Mouse (Mus musculus): ENCODE results near the gene Pam16. TPM values are rescaled to one million over a fixed set of nuclear protein-coding genes. Genes with fewer than 3 reads are reported as not detected.
A peak's percentile ranks its signal among the peaks of the same experiment; 100 is the strongest.

Gene Pam16
- 10 to 100 TPM; 71.0 to 77.1 TPM for total RNA-seq (2021)
- long read RNA-seq, transcript Pam16-201 (5 exons, 596 nt), result major isoform, 77 of 81 reads
- long read RNA-seq, partial matches to known transcripts, result 1 of 81 reads
- long read RNA-seq, other reads (novel, unspliced or antisense), result 3 of 81 reads

DNA sequence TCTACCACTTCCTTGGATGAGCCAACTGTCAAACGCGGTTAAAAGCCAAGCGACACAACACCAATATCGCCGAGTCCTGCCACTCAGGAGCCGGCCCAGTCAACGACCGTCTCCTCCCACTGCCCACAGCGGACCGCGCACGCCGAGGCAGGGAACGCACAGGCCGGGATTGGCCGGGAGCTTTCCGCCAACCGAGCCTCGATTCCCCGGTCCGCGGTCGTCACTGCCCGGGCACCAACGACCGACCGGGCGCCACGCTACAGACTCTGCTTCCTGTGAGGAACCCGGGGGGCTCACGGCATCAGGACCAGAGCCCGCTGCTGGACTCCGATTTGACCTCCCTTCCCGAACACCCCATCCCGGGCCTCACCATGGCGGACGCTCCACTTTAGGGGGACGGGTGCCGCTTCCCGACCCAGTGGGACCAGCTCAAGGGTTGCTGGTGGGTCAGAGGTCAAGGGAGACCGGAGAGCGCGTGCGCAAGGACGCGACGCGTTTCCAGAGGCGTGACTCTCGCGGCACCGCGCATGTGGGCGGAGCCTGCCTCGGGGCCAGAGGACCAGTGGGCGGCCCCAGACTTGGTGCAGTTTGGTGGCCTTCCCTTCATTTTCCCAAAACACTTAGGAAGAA is at the start of gene Pam16:
Gene Pam16 (minus strand): TSS at position 508 of the 630 bp plus-strand sequence.
- DNase-seq (ENCODE audit: low spot score in 2 of 2), result peak; percentile 90 to 93

- DNase-seq (ENCODE audit: low spot score in 2 of 2), result no peak
These were observed 49.3 kb upstream of the Pam16 start for GRCm38 (mm10) chr16:4674091-4674490.

DNA sequence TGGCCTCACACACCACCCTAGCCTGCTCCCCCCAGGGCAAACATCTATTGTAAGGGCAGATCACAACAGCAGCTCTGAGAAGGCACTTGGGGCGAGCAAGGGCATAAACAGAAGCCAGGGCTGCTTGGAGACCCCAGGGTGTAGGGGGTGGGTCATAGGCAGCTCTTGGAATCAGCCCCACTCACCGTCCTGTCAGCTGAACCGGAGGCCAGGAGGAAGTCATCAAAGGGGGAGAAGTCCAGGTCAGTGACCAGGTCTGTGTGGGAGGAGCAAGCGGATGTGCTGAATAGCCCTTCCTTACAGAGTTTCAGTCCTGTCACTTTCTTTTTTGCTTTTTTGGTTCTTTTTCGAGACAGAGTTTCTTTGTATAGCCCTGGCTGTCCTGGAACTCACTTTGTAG is 45.5 kb upstream of the Pam16 start:
- no peak for DNase-seq (ENCODE audit: low spot score in 2 of 2)

GRCm38 (mm10) chr16:4667190-4667808 is 42.5 kb upstream of the Pam16 start:
- peak; percentile 93 to 94 for DNase-seq (ENCODE audit: low spot score in 2 of 2)

DNA sequence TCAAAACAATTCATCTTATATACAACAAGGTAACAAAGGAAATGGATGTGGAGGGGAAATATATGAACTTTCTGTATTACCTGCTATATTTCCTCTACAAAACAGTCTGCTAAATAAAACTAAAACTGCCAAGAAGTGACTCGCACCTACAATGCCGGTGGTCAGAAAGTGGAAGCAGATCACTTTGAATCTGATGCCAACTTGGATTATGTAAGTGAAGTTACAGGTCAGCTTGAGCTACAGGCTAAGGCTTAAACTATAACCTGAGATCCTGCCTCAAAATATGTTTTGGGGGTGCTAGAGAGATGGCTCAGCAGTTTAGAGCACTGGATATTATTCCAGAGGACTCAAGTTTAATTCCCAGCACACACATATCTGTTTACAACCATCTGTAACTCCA is 40.9 kb upstream of the Pam16 start:
- no peak for DNase-seq (ENCODE audit: low spot score in 2 of 2)

DNA sequence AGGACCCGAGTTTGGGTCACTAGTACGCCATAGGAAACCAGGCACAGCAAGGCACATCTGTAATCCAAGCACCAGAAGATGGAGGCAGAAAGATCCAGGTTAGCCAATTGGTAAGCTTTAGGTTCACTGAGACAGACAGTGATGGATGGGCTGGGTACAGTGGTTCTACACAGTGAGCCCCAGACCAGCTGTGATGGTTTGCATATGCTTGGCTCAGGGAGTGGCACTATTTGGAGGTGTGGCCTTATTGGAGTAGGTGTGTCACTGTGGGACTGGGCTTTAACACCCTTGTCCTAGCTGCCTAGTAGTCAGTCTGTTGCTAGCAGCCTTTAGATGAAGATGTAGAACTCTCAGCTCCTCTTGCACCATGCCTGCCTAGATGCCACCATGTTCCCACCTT is 39.0 kb upstream of the Pam16 start:
- no peak for DNase-seq (ENCODE audit: low spot score in 2 of 2)

- DNase-seq (ENCODE audit: low spot score in 2 of 2), result no peak
These were observed 36.8 kb upstream of the Pam16 start for GRCm38 (mm10) chr16:4661605-4662004.

DNA sequence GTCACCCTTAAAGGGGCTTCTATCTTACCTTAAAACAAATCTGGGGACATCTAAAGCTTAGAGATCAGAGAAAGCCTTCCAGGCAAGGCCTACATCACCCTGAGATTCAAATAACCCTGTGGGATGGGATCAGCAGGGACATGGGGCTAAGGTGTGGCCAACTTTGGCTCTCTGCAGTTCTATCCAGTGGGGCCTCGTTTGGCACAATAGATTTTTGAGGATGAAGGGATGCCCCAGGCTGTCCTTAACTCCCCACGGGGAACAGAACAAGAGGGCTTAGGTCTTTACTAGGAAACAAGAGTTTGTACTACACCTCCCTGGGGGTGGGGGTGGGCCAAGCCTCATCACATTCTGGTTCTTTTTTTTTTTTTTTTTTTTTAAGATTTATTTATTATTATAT is 34.5 kb upstream of the Pam16 start:
- no peak for DNase-seq (ENCODE audit: low spot score in 2 of 2)

GRCm38 (mm10) chr16:4658781-4659245 is 34.0 kb upstream of the Pam16 start:
- DNase-seq (ENCODE audit: low spot score in 2 of 2), result no peak

- no peak for DNase-seq (ENCODE audit: low spot score in 2 of 2)
These were observed 31.8 kb upstream of the Pam16 start for GRCm38 (mm10) chr16:4656571-4657081.

GRCm38 (mm10) chr16:4655764-4656570 is 31.2 kb upstream of the Pam16 start:
- DNase-seq (ENCODE audit: low spot score in 2 of 2), result no peak

GRCm38 (mm10) chr16:4655251-4655734 is 30.5 kb upstream of the Pam16 start:
- DNase-seq (ENCODE audit: low spot score in 2 of 2), result no peak

- DNase-seq (ENCODE audit: low spot score in 2 of 2), result no peak
These were observed 29.9 kb upstream of the Pam16 start for GRCm38 (mm10) chr16:4654706-4655105.

- DNase-seq (ENCODE audit: low spot score in 2 of 2), result no peak
These were observed 28.1 kb upstream of the Pam16 start for GRCm38 (mm10) chr16:4652707-4653416.

- DNase-seq (ENCODE audit: low spot score in 2 of 2), result no peak
These were observed 26.8 kb upstream of the Pam16 start for GRCm38 (mm10) chr16:4651624-4652023.

- DNase-seq (ENCODE audit: low spot score in 2 of 2), result no peak
These were observed 26.3 kb upstream of the Pam16 start for GRCm38 (mm10) chr16:4651081-4651480.

DNA sequence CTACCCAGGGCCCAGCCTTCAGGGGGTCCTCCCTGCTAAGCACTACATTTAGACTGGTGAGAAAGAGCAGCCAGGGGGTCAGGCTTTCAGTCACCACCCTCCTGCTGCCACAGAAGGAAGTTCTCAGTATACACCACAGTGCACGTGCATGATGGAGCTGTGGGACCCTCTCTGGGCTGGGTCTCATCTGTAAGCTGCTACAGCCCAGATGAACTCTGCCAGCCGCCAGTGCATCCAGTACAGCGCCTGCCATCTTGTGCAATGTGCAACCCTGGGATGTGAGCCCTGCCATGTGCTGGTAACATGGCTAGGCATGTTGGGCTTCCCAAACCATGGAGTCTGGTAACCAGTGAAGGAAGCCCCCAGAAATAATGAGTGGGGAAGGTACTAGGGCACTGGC is 25.4 kb upstream of the Pam16 start:
- no peak for DNase-seq (ENCODE audit: low spot score in 2 of 2)

GRCm38 (mm10) chr16:4649692-4650091 is 24.9 kb upstream of the Pam16 start:
- DNase-seq (ENCODE audit: low spot score in 2 of 2), result no peak

GRCm38 (mm10) chr16:4649211-4649610 is 24.4 kb upstream of the Pam16 start:
- no peak for DNase-seq (ENCODE audit: low spot score in 2 of 2)

- no peak for DNase-seq (ENCODE audit: low spot score in 2 of 2)
These were observed 23.7 kb upstream of the Pam16 start for GRCm38 (mm10) chr16:4648416-4649023.

Data from layer of hippocampus, postnatal 10 days (tissue).